Mouse (Mus musculus) layer of hippocampus, adult 11-12 months (tissue): ENCODE measurements around the gene Hist1h1a.
"Not testable (repeated sequence)": the region's sequence is repeated elsewhere in the genome, so short reads cannot be mapped to it uniquely, and the experiment has no call there.

Source experiments
- DNase-seq: peaks from one replicate; pipeline ENCODE4 v3.0.0; 2022; ENCODE audit warnings: low spot score

The Hist1h1a gene

GRCm38 (mm10) chr13:23743963-23744362 is 19.5 kb upstream of the Hist1h1a start:
- DNase-seq: no peak

GRCm38 (mm10) chr13:23744421-23745380 is 18.8 kb upstream of the Hist1h1a start:
- no peak for DNase-seq

GRCm38 (mm10) chr13:23745381-23746161 is 17.9 kb upstream of the Hist1h1a start, which contains the start of gene Hist1h3c:
Hist1h3c (minus strand) TSS chr13:23745602.
- DNase-seq: peak; percentile 86

GRCm38 (mm10) chr13:23746201-23747080 is 17.0 kb upstream of the Hist1h1a start, which contains the start of gene Hist1h2bb:
Hist1h2bb (plus strand) TSS chr13:23746734.
- DNase-seq: peak; percentile 71

GRCm38 (mm10) chr13:23747081-23747891 is 16.2 kb upstream of the Hist1h1a start:
- DNase-seq: no peak

GRCm38 (mm10) chr13:23747892-23748288 is 15.6 kb upstream of the Hist1h1a start:
- DNase-seq: no peak

- no peak for DNase-seq
Observed at GRCm38 (mm10) chr13:23749563-23750121, 13.8 kb upstream of the Hist1h1a start.

GRCm38 (mm10) chr13:23750839-23751477 is 12.5 kb upstream of the Hist1h1a start, which contains the start of gene Hist1h2ab:
Hist1h2ab (plus strand) TSS chr13:23751126.
- not testable (repeated sequence) for DNase-seq

- no peak for DNase-seq
Observed at GRCm38 (mm10) chr13:23751478-23751956, 11.9 kb upstream of the Hist1h1a start.

- DNase-seq: peak; percentile 95
Observed at GRCm38 (mm10) chr13:23752067-23752741, 11.3 kb upstream of the Hist1h1a start, which contains the start of gene Hist1h3b. Hist1h3b (plus strand) TSS chr13:23752267.

- no peak for DNase-seq
Observed at GRCm38 (mm10) chr13:23752742-23753172, 10.7 kb upstream of the Hist1h1a start.

GRCm38 (mm10) chr13:23753314-23754078 is 10.0 kb upstream of the Hist1h1a start:
- no peak for DNase-seq

GRCm38 (mm10) chr13:23755000-23755399 is 8.5 kb upstream of the Hist1h1a start:
- DNase-seq: no peak

GRCm38 (mm10) chr13:23756790-23757189 is 6.7 kb upstream of the Hist1h1a start, which contains the start of gene Hist1h4b:
Hist1h4b (plus strand) TSS chr13:23757013.
- DNase-seq: peak; percentile 92

GRCm38 (mm10) chr13:23757211-23757773 is 6.2 kb upstream of the Hist1h1a start:
- no peak for DNase-seq

GRCm38 (mm10) chr13:23757921-23758320 is 5.5 kb upstream of the Hist1h1a start:
- no peak for DNase-seq

GRCm38 (mm10) chr13:23759251-23759771 is 4.2 kb upstream of the Hist1h1a start:
- no peak for DNase-seq

GRCm38 (mm10) chr13:23759916-23760239 is 3.6 kb upstream of the Hist1h1a start:
- DNase-seq: no peak
